Mouse (Mus musculus): ENCODE results near the gene Pfn2. TPM values are rescaled to one million over a fixed set of nuclear protein-coding genes. Genes with fewer than 3 reads are reported as not detected.
"Not testable (repeated sequence)": the region's sequence is repeated elsewhere in the genome, so short reads cannot be mapped to it uniquely, and the experiment has no call there.

Gene Pfn2
- polyA plus RNA-seq, 1 experiment from 2014 or later: 4.3 TPM

DNA sequence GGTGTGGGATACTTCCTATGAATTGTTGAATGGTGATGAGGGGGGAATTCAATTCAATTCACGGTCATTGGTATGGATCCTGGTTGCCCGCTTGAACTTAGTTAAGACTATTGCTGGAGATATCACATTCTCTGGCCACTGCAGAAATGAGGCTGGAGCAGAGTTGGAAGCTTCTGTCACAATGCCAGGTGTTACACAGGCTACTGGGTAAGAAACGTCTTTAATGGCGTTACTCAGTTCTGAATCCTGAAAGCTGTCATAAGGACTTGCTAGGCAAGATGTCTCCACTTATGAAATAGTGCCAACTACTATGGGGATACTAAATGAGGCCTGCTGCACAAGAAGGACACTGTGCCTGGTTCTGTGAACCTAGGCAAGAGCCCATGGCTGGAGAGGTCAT, 11.0 kb downstream of the Pfn2 start:
- Histone ChIP-seq H3K27ac (ENCODE audit: low read depth) (no peak overlapping the region), H3K27me3 (ENCODE audit: insufficient read depth, low read length) (no peaks in the 10 kb centered on the region), H3K4me3 (ENCODE audit: low read depth, low read length) (no peak overlapping the region), H3K36me3 (replicated peaks; ENCODE audit: insufficient read depth, low read length) (peaks cover 16% of the 10 kb centered on the region), H3K4me1 (ENCODE audit: insufficient read depth) (no peaks in the 10 kb centered on the region), H3K4me2 (ENCODE audit: low read depth, low read length) (no peak overlapping the region), H3K9ac (replicated peaks) (no peak overlapping the region), H3K9me3 (ENCODE audit: low read length) (no peaks in the 10 kb centered on the region)
- ATAC-seq (no peak), DNase-seq (no peak)
- TF ChIP-seq EP300 (IDR thresholded peaks at IDR 0.05; ENCODE audit: low read depth): no peak
- TF ChIP-seq CTCF (IDR thresholded peaks at IDR 0.05; ENCODE audit: low read depth): no peak
- 84% methylated on average over 4 of the region's 4 CpGs for WGBS (ENCODE audit: insufficient replicate concordance)

DNA sequence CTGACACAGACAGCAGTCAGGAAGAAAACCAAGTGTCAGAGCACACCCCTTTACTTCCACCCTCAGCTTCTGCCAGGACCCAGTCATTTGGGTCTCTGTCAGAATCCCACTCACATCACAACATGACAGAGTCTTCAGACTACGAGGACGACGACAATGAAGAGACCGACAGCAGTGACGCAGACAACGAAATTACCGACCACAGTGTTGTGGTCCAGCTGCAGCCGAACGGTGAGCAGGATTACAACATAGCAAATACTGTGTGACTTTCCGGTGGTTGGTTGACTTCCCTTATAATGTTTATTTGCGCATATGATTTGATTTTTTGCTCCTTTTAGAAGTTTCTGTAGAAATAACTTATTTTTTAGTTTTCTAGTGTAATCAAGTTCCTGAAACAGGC, 14.3 kb downstream of the Pfn2 start:
- ATAC-seq: no peak
- no peaks in the 10 kb centered on the region for H3K4me1 ChIP-seq (ENCODE audit: insufficient read depth)
- TF ChIP-seq EP300 (IDR thresholded peaks at IDR 0.05; ENCODE audit: low read depth): no peak
- TF ChIP-seq CTCF (IDR thresholded peaks at IDR 0.05; ENCODE audit: low read depth): no peak
- no peak overlapping the region for H3K4me3 ChIP-seq (ENCODE audit: low read depth, low read length)
- H3K27ac ChIP-seq (ENCODE audit: low read depth): no peak overlapping the region
- no peak for DNase-seq
- no peaks in the 10 kb centered on the region for H3K27me3 ChIP-seq (ENCODE audit: insufficient read depth, low read length)
- H3K36me3 ChIP-seq (replicated peaks; ENCODE audit: insufficient read depth, low read length): peaks cover 20% of the 10 kb centered on the region
- no peaks in the 10 kb centered on the region for H3K9me3 ChIP-seq (ENCODE audit: low read length)
- WGBS (ENCODE audit: insufficient replicate concordance): 72% methylated on average over 11 of the region's 11 CpGs
- H3K4me2 ChIP-seq (ENCODE audit: low read depth, low read length): no peak overlapping the region
- H3K9ac ChIP-seq (replicated peaks): no peak overlapping the region

DNA sequence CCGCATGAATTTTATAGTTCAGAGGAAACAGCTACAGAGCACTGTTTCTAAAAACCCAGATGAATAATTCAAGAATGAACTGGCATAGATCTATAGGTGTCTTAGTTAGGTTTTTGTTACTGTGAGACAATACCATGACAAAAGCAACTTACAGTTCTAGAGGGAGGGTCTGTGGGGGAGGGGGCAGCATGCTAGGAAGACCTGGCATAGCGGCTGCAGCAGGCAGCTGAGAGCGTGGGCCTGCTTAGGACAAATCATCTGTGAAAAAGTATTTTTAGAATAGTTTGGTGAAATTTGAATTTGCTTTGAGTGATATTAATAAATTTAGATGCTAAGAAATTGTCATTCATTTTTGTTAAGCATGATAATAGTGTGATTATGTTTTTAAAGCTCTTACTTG, 22.0 kb downstream of the Pfn2 start:
- WGBS (ENCODE audit: insufficient replicate concordance): 90% methylated on average over 3 of the region's 3 CpGs
- H3K27me3 ChIP-seq (ENCODE audit: insufficient read depth, low read length): no peaks in the 10 kb centered on the region
- H3K27ac ChIP-seq (ENCODE audit: low read depth): no peak overlapping the region
- no peaks in the 10 kb centered on the region for H3K9me3 ChIP-seq (ENCODE audit: low read length)
- no peak for ATAC-seq
- no peak overlapping the region for H3K4me3 ChIP-seq (ENCODE audit: low read depth, low read length)
- H3K4me1 ChIP-seq (ENCODE audit: insufficient read depth): 0 out of 2 replicates have a peak, but pooled peaks cover 2% of the 10 kb centered on the region
- DNase-seq: no peak
- no peak for TF ChIP-seq CTCF (IDR thresholded peaks at IDR 0.05; ENCODE audit: low read depth)
- TF ChIP-seq EP300 (IDR thresholded peaks at IDR 0.05; ENCODE audit: low read depth): no peak
- peaks cover 25% of the 10 kb centered on the region for H3K36me3 ChIP-seq (replicated peaks; ENCODE audit: insufficient read depth, low read length)
- no peak overlapping the region for H3K9ac ChIP-seq (replicated peaks)
- H3K4me2 ChIP-seq (ENCODE audit: low read depth, low read length): no peak overlapping the region

DNA sequence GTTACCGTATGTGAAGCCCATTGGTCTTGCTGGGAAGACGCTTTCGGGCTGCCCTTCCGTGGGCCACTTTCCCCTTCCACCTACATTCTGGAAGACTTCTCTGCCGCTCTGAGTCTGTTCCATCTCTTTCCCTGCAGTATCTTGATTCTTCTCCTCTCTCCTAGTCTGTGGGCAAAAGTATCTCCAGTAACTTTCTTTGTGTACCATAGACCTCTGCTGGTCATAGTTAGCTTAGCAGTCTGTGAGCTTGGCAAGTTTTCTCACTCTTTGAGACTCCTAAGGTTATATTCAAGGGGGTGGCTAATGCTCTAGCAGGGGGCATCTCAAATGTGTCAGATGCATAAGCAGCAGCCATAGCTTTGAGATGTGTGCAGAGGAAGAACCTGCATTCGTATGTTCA, 32.4 kb downstream of the Pfn2 start:
- ATAC-seq: no peak
- DNase-seq: no peak

DNA sequence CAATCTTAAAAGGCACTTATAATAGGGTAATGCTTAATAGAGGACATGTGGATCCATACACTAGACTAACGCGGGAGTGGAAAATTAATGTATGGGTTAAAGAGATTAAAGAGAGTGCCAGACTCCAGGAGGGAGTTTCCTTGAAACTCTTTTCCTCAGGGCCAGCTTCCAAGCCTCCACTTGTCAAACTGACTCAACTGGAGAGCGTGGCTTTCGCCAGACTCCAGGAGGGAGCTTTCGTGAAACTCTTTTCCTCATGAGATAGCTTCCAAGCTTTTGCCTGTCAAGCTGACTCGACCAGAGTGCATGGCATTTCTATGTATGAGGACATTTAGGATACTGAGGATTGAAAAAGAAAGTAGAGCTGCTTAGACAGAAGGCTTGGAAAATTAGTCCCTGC, 52.8 kb downstream of the Pfn2 start:
- not testable (repeated sequence) for ATAC-seq; H3K9ac ChIP-seq (replicated peaks); DNase-seq; H3K27ac ChIP-seq (ENCODE audit: low read depth); H3K4me2 ChIP-seq (ENCODE audit: low read depth, low read length); H3K27me3 ChIP-seq (ENCODE audit: insufficient read depth, low read length); H3K4me3 ChIP-seq (ENCODE audit: low read depth, low read length); H3K4me1 ChIP-seq (ENCODE audit: insufficient read depth); H3K36me3 ChIP-seq (replicated peaks; ENCODE audit: insufficient read depth, low read length); H3K9me3 ChIP-seq (ENCODE audit: low read length)
- 77% methylated on average over 6 of the region's 6 CpGs for WGBS (ENCODE audit: insufficient replicate concordance)

More for the DNA sequence above, 32.4 kb downstream of the Pfn2 start:
- no peak overlapping the region for H3K4me2 ChIP-seq (ENCODE audit: low read depth, low read length)
- peaks cover 3% of the 10 kb centered on the region; the same call in 1 of the 2 replicates for H3K36me3 ChIP-seq (replicated peaks; ENCODE audit: insufficient read depth, low read length)
- no peaks in the 10 kb centered on the region for H3K9me3 ChIP-seq (ENCODE audit: low read length)
- no peaks in the 10 kb centered on the region for H3K4me1 ChIP-seq (ENCODE audit: insufficient read depth)
- 81% methylated on average over 6 of the region's 6 CpGs for WGBS (ENCODE audit: insufficient replicate concordance)
- H3K9ac ChIP-seq (replicated peaks): no peak overlapping the region
- H3K27me3 ChIP-seq (ENCODE audit: insufficient read depth, low read length): no peaks in the 10 kb centered on the region
- no peak overlapping the region for H3K4me3 ChIP-seq (ENCODE audit: low read depth, low read length)
- no peak overlapping the region for H3K27ac ChIP-seq (ENCODE audit: low read depth)
- TF ChIP-seq EP300 (IDR thresholded peaks at IDR 0.05; ENCODE audit: low read depth) (no peak), CTCF (IDR thresholded peaks at IDR 0.05; ENCODE audit: low read depth) (peak; percentile 50)

Other genes with a start within 250 kb of the Pfn2 start
- 37.7 and 38.3 TPM in 2 replicates for gene Commd2, start 196.4 kb downstream of the Pfn2 start, polyA plus RNA-seq (2015; fragmentation: Nextera tagmentation; extraction: Ambion mirVana)
- 0.09 and 0.11 TPM in 2 replicates for gene Ankub1, start 155.3 kb downstream of the Pfn2 start, polyA plus RNA-seq (2015; fragmentation: Nextera tagmentation; extraction: Ambion mirVana)
- 112 and 119 TPM in 2 replicates for gene Rnf13, start 112.0 kb downstream of the Pfn2 start, polyA plus RNA-seq (2015; fragmentation: Nextera tagmentation; extraction: Ambion mirVana)